Mouse (Mus musculus) liver, embryonic 15.5 days (tissue): ENCODE measurements at regions not wholly inside any gene's neighbourhood (a gene's known extent, or its start where the extent isn't known, plus 50 kb on each side); places are given as distances from the start of the nearest gene placed in this dataset.

Experiments
- ATAC-seq: fragments of 200-750 bp; cut with Nextera tagmentation; 2 replicates; pipeline ENCODE4 v1.8.0; 2017; ENCODE audit warnings: moderate number of reproducible peaks, mild to moderate bottlenecking, moderate library complexity; ENCODE audit not compliant: insufficient read depth
- H3K27ac ChIP-seq: fragments of 300-500 bp; sonication (generic); replicated peaks from 2 replicates; pipeline ENCODE4 v1.5.1; 2015; ENCODE audit warnings: mild to moderate bottlenecking, inconsistent platforms
- H3K27me3 ChIP-seq: fragments of 300-500 bp; sonication (generic); 2 replicates; pipeline ENCODE4 v1.6.1; 2015; ENCODE audit warnings: mild to moderate bottlenecking, inconsistent platforms
- H3K36me3 ChIP-seq: fragments of 300-500 bp; sonication (generic); replicated peaks from 2 replicates; pipeline ENCODE4 v1.6.1; 2015; ENCODE audit warnings: moderate library complexity, mild to moderate bottlenecking, inconsistent platforms
- H3K4me1 ChIP-seq: fragments of 300-500 bp; sonication (generic); replicated peaks from 2 replicates; pipeline ENCODE4 v1.6.1; 2015; ENCODE audit warnings: inconsistent platforms
- H3K4me2 ChIP-seq: fragments of 300-500 bp; sonication (generic); 2 replicates; pipeline ENCODE4 v1.6.1; 2015; ENCODE audit warnings: moderate library complexity, mild to moderate bottlenecking, inconsistent platforms
- H3K4me3 ChIP-seq: fragments of 300-500 bp; sonication (generic); replicated peaks from 2 replicates; pipeline ENCODE4 v1.5.1; 2015; ENCODE audit warnings: mild to moderate bottlenecking, inconsistent platforms
- H3K9ac ChIP-seq: fragments of 300-500 bp; sonication (generic); 2 replicates; pipeline ENCODE4 v1.6.1; 2015; ENCODE audit warnings: moderate library complexity, mild to moderate bottlenecking, inconsistent platforms
- H3K9me3 ChIP-seq: fragments of 300-500 bp; sonication (generic); replicated peaks from 2 replicates; pipeline ENCODE4 v1.6.1; 2016; ENCODE audit warnings: inconsistent platforms
- WGBS: fragments of 180-500 bp; shearing (Covaris S2); methylation state at CpG from one replicate; pipeline ENCODE4 v1.1.7; 2015; ENCODE audit warnings: mixed read lengths; ENCODE audit not compliant: insufficient replicate concordance; 5-methylcytosine and 5-hydroxymethylcytosine counted together

DNA sequence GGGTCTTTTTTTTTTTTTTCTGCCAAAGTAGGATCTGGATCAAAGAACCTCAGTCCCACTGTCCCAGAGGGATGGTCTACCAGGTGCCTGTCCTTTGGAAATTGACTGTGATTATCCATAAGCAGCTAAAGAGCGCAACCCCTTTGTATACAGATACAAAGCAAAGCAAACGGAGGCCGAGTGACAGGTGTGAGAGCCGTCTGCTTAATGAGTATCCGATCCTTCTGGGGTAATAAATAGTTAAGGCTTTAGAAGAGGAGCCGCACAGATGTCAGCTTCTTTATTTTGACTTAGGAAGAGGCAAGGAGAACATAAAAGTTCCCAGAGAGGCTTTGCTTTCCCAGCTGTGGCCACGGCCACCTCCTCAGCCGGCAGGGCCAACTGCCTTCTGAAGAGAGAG, 356.1 kb upstream of the Tmpo start:
- Histone ChIP-seq H3K4me3 (no peak overlapping the region), H3K4me2 (no peak overlapping the region), H3K36me3 (no peaks in the 10 kb centered on the region), H3K27ac (no peak overlapping the region), H3K4me1 (no peaks in the 10 kb centered on the region), H3K27me3 (no peaks in the 10 kb centered on the region), H3K9ac (no peak overlapping the region), H3K9me3 (no peaks in the 10 kb centered on the region)
- 46% methylated on average over 8 of the region's 8 CpGs for WGBS
- no peak for ATAC-seq

DNA sequence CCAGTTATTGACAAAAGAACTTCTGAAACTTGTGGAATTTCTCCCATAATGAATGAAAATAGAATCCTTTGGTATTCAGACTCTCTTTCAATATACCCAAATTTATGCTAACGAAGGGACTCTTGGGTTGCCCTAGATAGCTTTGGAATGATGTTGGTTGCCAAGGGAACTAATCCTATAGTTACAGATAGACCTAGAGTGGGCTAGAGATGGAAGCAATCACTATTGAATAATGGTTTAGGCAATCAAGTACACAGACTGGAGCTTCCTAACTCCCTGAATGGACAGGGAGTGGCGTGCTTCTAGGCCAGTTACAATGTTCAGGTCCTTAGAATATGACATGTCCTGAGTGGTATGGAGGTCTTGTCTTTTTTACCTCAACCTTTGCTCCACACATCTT, 354.3 kb upstream of the Tmpo start:
- Histone ChIP-seq H3K36me3 (no peaks in the 10 kb centered on the region), H3K9me3 (no peaks in the 10 kb centered on the region), H3K27ac (no peak overlapping the region), H3K4me1 (no peaks in the 10 kb centered on the region), H3K4me2 (no peak overlapping the region), H3K4me3 (no peak overlapping the region), H3K27me3 (no peaks in the 10 kb centered on the region), H3K9ac (no peak overlapping the region)
- no peak for ATAC-seq
- WGBS = 49% methylated on average over 2 of the region's 2 CpGs

DNA sequence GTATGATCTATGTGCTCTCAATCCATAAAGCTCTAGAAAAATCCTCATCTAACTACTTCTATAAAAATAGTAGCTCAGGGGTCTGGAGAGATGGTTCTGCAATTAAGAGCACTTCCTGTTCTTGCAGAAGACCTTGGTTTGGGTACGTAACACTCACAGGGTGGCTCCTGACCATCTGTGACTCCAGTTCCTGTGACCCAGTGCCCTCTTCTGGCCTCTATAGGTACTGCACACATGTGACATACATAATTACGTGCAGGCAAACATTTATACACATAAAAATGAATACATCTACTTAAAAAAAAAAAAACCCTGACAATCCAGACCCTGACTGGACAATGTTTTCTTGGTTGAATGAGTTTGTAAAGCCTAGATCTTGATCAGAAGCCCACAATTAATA, 347.2 kb upstream of the Tmpo start:
- no peaks in the 10 kb centered on the region for H3K9me3 ChIP-seq
- H3K4me3 ChIP-seq = no peak overlapping the region
- 56% methylated on average over 2 of the region's 2 CpGs for WGBS
- no peak overlapping the region for H3K4me2 ChIP-seq
- no peaks in the 10 kb centered on the region for H3K36me3 ChIP-seq
- no peak for ATAC-seq
- no peak overlapping the region for H3K9ac ChIP-seq
- H3K27me3 ChIP-seq = no peaks in the 10 kb centered on the region
- no peaks in the 10 kb centered on the region for H3K4me1 ChIP-seq
- no peak overlapping the region for H3K27ac ChIP-seq

DNA sequence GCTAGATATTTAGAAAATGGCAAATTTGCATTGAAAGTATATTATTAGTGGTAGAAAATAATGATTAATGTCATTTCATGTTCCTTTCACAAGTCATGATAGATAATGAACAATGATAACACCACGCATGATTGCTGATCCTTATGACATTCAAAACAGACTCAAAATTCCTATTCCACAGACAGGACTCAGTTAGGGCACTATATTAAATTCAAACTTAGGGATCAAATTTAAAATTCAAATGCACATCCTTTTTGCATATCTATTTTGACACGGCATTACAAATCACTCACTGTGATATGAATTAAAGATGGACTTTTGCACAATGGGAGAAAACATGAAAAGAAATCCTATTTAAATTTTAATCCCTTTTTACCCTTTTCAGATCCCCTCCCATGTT, 340.1 kb upstream of the Tmpo start:
- H3K36me3 ChIP-seq = no peaks in the 10 kb centered on the region
- no peaks in the 10 kb centered on the region for H3K27me3 ChIP-seq
- H3K4me1 ChIP-seq = no peaks in the 10 kb centered on the region
- WGBS = 67% methylated on average over 2 of the region's 2 CpGs
- H3K9ac ChIP-seq = no peak overlapping the region
- H3K9me3 ChIP-seq = no peaks in the 10 kb centered on the region
- ATAC-seq = no peak
- H3K27ac ChIP-seq = no peak overlapping the region
- H3K4me3 ChIP-seq = no peak overlapping the region
- no peak overlapping the region for H3K4me2 ChIP-seq

DNA sequence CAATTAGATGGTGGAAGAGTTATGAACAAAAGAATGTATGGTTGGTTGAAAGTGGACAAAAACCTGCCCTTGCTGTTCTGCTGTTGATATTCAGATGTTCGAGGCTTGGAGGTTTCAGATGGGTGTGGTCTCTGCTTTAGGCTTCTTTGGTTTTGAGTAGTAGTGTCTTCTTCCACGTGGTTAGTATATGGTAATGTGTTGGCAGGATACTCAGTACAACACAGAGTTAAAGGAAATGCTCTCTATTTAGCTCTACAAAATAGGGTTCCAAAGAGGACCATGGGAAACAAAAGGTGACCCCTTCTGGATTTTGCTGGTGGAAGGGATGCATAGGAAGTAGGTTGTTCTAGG, 333.9 kb upstream of the Tmpo start:
- H3K4me3 ChIP-seq = no peak overlapping the region
- H3K4me2 ChIP-seq = no peak overlapping the region
- H3K9ac ChIP-seq = no peak overlapping the region
- H3K27ac ChIP-seq = no peak overlapping the region
- H3K36me3 ChIP-seq = no peaks in the 10 kb centered on the region
- H3K9me3 ChIP-seq = no peaks in the 10 kb centered on the region
- H3K27me3 ChIP-seq = no peaks in the 10 kb centered on the region
- ATAC-seq = no peak
- WGBS = 36% methylated on average over 2 of the region's 2 CpGs
- H3K4me1 ChIP-seq = no peaks in the 10 kb centered on the region

DNA sequence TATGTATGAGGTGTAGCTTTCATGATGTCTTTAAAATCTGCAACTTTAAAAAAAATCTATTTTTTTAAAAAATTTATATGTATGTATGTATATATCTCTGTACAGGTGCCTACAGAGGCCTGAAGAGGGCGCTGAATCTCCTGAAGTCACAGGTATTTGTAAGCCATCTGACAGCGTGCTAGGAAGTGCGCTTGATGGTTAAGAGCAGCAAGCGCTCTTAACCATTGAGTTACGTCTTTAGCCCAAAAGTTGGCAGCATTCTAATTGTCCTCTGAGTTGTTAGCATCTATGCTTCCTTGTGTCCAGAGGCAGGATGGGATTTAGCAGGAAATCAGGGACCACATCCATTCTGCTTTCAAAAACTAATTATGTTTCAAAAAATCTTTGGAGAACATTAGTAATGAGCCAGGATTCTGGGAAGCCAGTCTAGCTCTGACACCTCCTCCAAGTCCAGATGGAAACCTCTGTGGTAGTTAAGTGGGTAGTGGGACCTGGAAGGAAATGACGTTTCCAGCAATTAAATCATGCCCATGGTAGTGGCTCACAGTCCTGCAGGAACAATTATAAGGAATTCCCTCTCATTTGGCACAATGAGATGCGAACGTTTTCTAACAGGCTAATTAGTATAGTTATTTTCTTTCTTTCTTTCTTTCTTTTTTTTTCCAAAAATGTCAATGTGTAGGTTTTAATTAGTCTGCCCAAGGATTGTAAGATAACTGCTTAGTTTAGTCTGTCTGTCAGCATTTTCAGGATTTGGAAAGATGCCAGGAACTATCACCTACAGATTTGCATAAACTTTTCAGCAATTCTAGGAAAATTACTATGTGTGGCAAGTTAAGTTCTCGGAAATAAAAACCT, 333.3 kb upstream of the Tmpo start:
- no peak overlapping the region for H3K27ac ChIP-seq
- no peak for ATAC-seq
- H3K4me3 ChIP-seq = no peak overlapping the region
- H3K4me2 ChIP-seq = no peak overlapping the region
- H3K9ac ChIP-seq = no peak overlapping the region
- H3K4me1 ChIP-seq = no peaks in the 10 kb centered on the region
- no peaks in the 10 kb centered on the region for H3K36me3 ChIP-seq
- no peaks in the 10 kb centered on the region for H3K27me3 ChIP-seq
- 63% methylated on average over 9 of the region's 9 CpGs for WGBS
- no peaks in the 10 kb centered on the region for H3K9me3 ChIP-seq

DNA sequence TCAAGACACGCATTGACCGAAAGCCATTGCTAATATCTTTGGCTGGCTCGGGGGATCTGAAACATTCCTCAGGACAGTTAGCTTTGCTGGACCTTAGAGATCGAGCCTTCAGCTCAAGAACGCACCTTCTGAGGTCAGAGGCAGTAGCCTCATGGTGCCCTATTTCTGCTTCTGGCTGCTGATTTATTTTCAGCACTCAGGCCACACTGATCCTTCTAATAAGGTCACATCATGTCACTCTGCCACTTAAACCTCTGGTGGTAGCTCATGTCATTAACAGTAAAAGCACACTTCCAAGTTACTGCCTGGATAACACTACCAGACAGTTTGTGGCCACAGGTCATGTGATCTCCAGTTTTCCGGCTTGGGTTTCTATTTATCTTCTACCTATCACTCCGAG, 325.9 kb upstream of the Tmpo start:
- no peak overlapping the region for H3K4me2 ChIP-seq
- no peak overlapping the region for H3K4me3 ChIP-seq
- H3K4me1 ChIP-seq = no peaks in the 10 kb centered on the region
- no peak for ATAC-seq
- no peaks in the 10 kb centered on the region for H3K27me3 ChIP-seq
- H3K36me3 ChIP-seq = no peaks in the 10 kb centered on the region
- no peak overlapping the region for H3K9ac ChIP-seq
- no peaks in the 10 kb centered on the region for H3K9me3 ChIP-seq
- WGBS = 66% methylated on average over 7 of the region's 7 CpGs
- no peak overlapping the region for H3K27ac ChIP-seq

DNA sequence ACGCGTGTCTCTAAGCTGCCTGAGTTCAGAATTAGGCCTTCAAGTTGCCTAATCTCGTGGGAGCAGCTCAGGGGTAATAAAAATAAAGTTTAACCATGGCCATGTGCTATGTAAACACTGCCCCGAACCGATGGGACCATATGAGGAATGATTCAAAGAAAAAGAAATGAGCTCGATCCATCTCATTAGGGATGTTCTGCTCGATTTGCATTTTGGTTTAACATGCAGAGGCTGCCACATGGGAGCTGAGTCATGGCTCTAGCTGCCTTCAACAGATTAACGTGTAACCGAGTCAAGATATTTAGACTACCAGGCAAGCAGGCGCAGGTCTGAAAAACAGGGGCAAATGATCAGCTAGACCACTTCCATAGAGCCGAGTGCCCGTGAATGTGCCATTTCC, 323.8 kb upstream of the Tmpo start:
- H3K4me2 ChIP-seq = no peak overlapping the region
- no peak overlapping the region for H3K27ac ChIP-seq
- H3K36me3 ChIP-seq = no peaks in the 10 kb centered on the region
- WGBS = 53% methylated on average over 12 of the region's 12 CpGs
- H3K9ac ChIP-seq = no peak overlapping the region
- no peaks in the 10 kb centered on the region for H3K4me1 ChIP-seq
- H3K27me3 ChIP-seq = no peaks in the 10 kb centered on the region
- H3K4me3 ChIP-seq = no peak overlapping the region
- no peaks in the 10 kb centered on the region for H3K9me3 ChIP-seq
- no peak for ATAC-seq

DNA sequence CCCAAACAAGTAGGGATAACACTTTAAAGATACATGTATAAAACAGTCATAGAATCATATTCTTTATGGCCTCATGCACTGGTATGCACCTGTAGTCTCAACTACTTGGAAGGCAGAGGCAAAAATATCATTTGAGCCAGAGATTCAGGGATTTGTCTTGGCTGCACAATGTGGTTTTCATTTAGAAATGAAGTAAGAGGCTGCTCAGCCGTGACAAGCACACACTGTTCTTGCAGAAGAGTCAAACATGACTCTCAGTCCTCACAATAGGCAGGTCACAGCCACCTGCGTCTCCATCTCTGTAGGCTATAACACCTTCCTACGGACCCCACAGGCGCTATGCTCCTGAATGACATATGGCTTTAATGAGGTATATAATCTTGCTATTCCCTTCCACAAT, 317.4 kb upstream of the Tmpo start:
- 68% methylated on average over 4 of the region's 4 CpGs for WGBS
- Histone ChIP-seq H3K27me3 (no peaks in the 10 kb centered on the region), H3K4me1 (no peaks in the 10 kb centered on the region), H3K4me3 (no peak overlapping the region), H3K9ac (no peak overlapping the region), H3K36me3 (no peaks in the 10 kb centered on the region), H3K4me2 (no peak overlapping the region), H3K27ac (no peak overlapping the region), H3K9me3 (no peaks in the 10 kb centered on the region)
- ATAC-seq = no peak

DNA sequence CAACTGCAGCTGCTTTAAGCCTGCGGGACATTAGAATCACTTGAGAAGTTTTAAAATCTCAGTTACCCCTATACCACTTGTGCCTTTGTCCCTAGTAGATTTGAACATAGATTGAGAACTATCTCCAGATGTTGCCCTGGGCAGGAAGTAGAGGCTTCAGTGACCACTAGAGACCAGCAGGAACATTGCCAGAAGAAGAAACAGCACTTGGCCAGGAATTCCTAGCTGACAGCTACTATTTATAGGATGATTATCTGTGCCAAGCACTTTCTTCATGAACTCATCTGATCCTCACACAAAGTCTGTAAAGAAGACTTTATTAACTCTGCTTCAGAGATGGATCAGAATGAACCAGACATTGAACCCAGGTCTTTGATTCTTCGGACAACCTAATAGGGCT, 283.6 kb upstream of the Tmpo start:
- no peak overlapping the region for H3K9ac ChIP-seq
- H3K4me3 ChIP-seq = no peak overlapping the region
- no peak overlapping the region for H3K4me2 ChIP-seq
- H3K36me3 ChIP-seq = no peaks in the 10 kb centered on the region
- no peak overlapping the region for H3K27ac ChIP-seq
- no peaks in the 10 kb centered on the region for H3K27me3 ChIP-seq
- WGBS = 73% methylated on average over 2 of the region's 2 CpGs
- H3K4me1 ChIP-seq = no peaks in the 10 kb centered on the region
- H3K9me3 ChIP-seq = no peaks in the 10 kb centered on the region
- ATAC-seq = no peak

DNA sequence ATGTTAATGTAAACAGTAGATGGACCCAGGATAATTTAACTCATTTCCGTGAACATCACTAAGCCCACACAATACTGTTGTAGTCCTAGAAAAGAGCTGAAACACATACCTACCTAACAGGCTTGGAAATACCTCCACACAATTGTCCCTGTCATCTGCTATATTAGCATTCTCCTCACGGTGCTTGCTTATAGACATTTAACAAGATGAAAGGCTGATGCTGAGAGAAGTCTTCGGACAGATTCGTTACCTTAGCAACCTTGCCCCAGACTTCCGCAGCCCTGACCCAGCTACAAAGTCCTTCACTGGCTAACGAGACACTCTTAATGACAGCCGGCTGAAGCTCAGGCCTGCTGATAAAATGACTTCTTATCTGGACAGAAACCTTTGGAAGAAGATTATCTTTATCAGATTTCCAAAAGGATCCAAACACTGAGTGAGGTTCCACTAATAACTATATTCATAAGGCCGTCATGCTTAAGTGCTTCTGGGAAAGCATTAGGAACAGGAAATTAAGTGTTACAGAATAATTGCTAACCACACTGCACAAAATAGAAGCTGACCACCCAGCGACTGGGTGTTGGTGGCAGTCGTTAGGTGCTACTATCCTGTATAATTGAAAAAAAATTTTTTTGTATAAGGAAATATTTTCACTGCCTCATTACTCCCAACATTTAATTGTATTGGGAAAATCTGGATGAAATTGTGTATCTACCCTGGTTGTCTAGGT, 267.0 kb upstream of the Tmpo start:
- Histone ChIP-seq H3K9me3 (no peaks in the 10 kb centered on the region), H3K4me2 (no peak overlapping the region), H3K4me3 (no peak overlapping the region), H3K4me1 (no peaks in the 10 kb centered on the region), H3K27ac (no peak overlapping the region), H3K27me3 (no peaks in the 10 kb centered on the region), H3K36me3 (no peaks in the 10 kb centered on the region), H3K9ac (no peak overlapping the region)
- WGBS = 59% methylated on average over 10 of the region's 10 CpGs
- ATAC-seq = no peak

DNA sequence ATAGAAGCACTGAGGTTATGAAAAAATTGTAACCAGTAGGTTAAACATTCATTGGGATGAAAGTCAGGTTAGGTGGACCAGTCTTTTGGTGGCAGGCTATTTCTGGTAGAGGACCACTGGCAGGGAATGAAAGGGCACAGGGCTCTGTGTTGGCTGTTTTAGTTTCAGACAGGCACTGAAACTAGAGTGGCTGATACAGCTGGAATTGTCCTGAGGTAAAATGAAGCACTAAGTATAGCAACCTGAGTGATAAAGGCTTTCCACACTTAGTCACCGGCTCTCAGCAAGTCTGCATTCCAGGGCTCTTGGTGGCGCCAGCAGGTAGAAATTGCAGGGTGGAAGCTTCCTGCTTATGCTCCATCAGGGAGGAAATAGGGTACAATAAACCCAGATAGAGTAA, 262.2 kb upstream of the Tmpo start:
- Histone ChIP-seq H3K27me3 (no peaks in the 10 kb centered on the region), H3K36me3 (no peaks in the 10 kb centered on the region), H3K9me3 (no peaks in the 10 kb centered on the region), H3K4me3 (no peak overlapping the region), H3K27ac (no peak overlapping the region), H3K9ac (no peak overlapping the region), H3K4me2 (no peak overlapping the region), H3K4me1 (no peaks in the 10 kb centered on the region)
- no peak for ATAC-seq
- 41% methylated on average over 2 of the region's 2 CpGs for WGBS
